Mouse (Mus musculus): ENCODE results near the gene Art3. TPM values are rescaled to one million over a fixed set of nuclear protein-coding genes. Genes with fewer than 3 reads are reported as not detected.
A peak's percentile ranks its signal among the peaks of the same experiment; 100 is the strongest.

Gene Art3
- total and polyA plus RNA-seq, 2 experiments from 2014 or later: 186 to 294 TPM

DNA sequence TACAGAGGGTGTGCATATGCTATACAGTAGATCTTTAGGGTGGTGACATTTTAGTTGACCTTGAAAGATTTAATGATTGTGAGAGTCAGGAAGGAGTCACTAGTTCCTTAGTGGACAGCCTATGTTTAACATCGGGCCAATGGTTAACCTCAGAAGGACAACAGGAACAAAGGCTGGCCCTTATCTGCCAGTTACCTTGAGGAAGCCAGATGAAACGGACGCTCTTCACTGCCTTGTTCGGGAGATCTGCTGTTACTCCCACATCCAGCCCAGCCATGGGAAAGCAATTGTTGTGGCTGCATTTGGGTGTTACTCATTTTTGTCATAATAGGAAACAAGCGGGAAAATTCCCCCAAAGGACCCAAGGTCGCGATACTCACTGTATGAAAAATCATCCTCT, 17.9 kb upstream of the Art3 start:
- TF ChIP-seq EP300 (IDR thresholded peaks at IDR 0.05; ENCODE audit: low read depth) (no peak), CTCF (IDR thresholded peaks at IDR 0.05; ENCODE audit: low read depth) (no peak)
- DNase-seq (ENCODE audit: low spot score) (no peak), ATAC-seq (ENCODE audit: insufficient read depth, low read depth) (no peak)
- WGBS: 43% methylated on average over 7 of the region's 7 CpGs
- Histone ChIP-seq H3K9ac (replicated peaks; ENCODE audit: low read depth, low read length) (no peak overlapping the region), H3K4me1 (ENCODE audit: control insufficient read depth, insufficient read depth) (peaks cover 4% of the 10 kb centered on the region; the same call in 1 of the 2 replicates), H3K27ac (ENCODE audit: low read depth) (no peak overlapping the region), H3K4me2 (ENCODE audit: low read depth, low read length) (no peak overlapping the region), H3K4me3 (ENCODE audit: low read depth, low read length) (no peak overlapping the region), H3K36me3 (replicated peaks; ENCODE audit: control insufficient read depth, insufficient read depth, low read length) (no peaks in the 10 kb centered on the region), H3K9me3 (replicated peaks; ENCODE audit: control insufficient read depth, low read length) (no peaks in the 10 kb centered on the region), H3K27me3 (ENCODE audit: control insufficient read depth, insufficient read depth, low read length) (no peaks in the 10 kb centered on the region)

DNA sequence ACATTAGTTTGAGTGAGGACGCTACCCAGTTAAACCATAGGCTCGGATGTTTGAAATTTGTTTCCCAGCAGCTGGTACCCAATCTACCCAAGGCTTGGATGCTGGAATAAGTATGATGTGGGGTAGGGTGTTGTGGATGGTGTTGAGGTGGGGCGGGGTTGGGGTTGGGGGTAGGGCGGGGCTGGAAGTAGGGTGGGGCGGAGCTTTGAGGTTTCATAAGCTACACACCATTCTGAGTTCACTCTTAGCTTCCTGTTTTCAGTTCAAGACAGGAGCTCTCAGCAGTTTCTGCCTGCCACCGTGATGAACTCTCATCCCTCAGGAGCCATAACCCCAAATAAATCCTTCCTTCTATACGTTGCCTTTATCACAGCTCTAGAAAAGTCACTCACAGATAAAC, 13.5 kb upstream of the Art3 start:
- ATAC-seq (ENCODE audit: insufficient read depth, low read depth) (no peak), DNase-seq (ENCODE audit: low spot score) (no peak)
- Histone ChIP-seq H3K4me1 (ENCODE audit: control insufficient read depth, insufficient read depth) (no peaks in the 10 kb centered on the region), H3K9ac (replicated peaks; ENCODE audit: low read depth, low read length) (no peak overlapping the region), H3K4me3 (ENCODE audit: low read depth, low read length) (no peak overlapping the region), H3K4me2 (ENCODE audit: low read depth, low read length) (no peak overlapping the region), H3K27me3 (ENCODE audit: control insufficient read depth, insufficient read depth, low read length) (no peaks in the 10 kb centered on the region), H3K27ac (ENCODE audit: low read depth) (no peak overlapping the region), H3K9me3 (replicated peaks; ENCODE audit: control insufficient read depth, low read length) (no peaks in the 10 kb centered on the region), H3K36me3 (replicated peaks; ENCODE audit: control insufficient read depth, insufficient read depth, low read length) (no peaks in the 10 kb centered on the region)
- WGBS: 81% methylated on average over 7 of the region's 7 CpGs
- TF ChIP-seq EP300 (IDR thresholded peaks at IDR 0.05; ENCODE audit: low read depth) (no peak), CTCF (IDR thresholded peaks at IDR 0.05; ENCODE audit: low read depth) (no peak)

- H3K36me3 ChIP-seq (replicated peaks; ENCODE audit: control insufficient read depth, insufficient read depth, low read length): no peaks in the 10 kb centered on the region
- H3K9me3 ChIP-seq (replicated peaks; ENCODE audit: control insufficient read depth, low read length): no peaks in the 10 kb centered on the region
- H3K4me1 ChIP-seq (ENCODE audit: control insufficient read depth, insufficient read depth): peaks cover under 1% of the 10 kb centered on the region; the same call in 1 of the 2 replicates
- no peak for ATAC-seq (ENCODE audit: insufficient read depth, low read depth)
- no peak for TF ChIP-seq CTCF (IDR thresholded peaks at IDR 0.05; ENCODE audit: low read depth)
- no peak for TF ChIP-seq EP300 (IDR thresholded peaks at IDR 0.05; ENCODE audit: low read depth)
- H3K4me2 ChIP-seq (ENCODE audit: low read depth, low read length): no peak overlapping the region
- no peak overlapping the region for H3K4me3 ChIP-seq (ENCODE audit: low read depth, low read length)
- H3K27me3 ChIP-seq (ENCODE audit: control insufficient read depth, insufficient read depth, low read length): no peaks in the 10 kb centered on the region
- H3K27ac ChIP-seq (ENCODE audit: low read depth): no peak overlapping the region
- no peak for DNase-seq (ENCODE audit: low spot score)
- no peak overlapping the region for H3K9ac ChIP-seq (replicated peaks; ENCODE audit: low read depth, low read length)
- 85% methylated on average over 14 of the region's 14 CpGs for WGBS
Observed at GRCm38 (mm10) chr5:92318596-92318995, 13.0 kb upstream of the Art3 start.

GRCm38 (mm10) chr5:92321631-92322400, 9.8 kb upstream of the Art3 start:
- H3K9ac ChIP-seq (replicated peaks; ENCODE audit: low read depth, low read length): no peak overlapping the region
- no peaks in the 10 kb centered on the region for H3K36me3 ChIP-seq (replicated peaks; ENCODE audit: control insufficient read depth, insufficient read depth, low read length)
- H3K4me2 ChIP-seq (ENCODE audit: low read depth, low read length): no peak overlapping the region
- 54% methylated on average over 8 of the region's 8 CpGs for WGBS
- H3K4me3 ChIP-seq (ENCODE audit: low read depth, low read length): no peak overlapping the region
- no peak overlapping the region for H3K27ac ChIP-seq (ENCODE audit: low read depth)
- H3K27me3 ChIP-seq (ENCODE audit: control insufficient read depth, insufficient read depth, low read length): no peaks in the 10 kb centered on the region
- ATAC-seq (ENCODE audit: insufficient read depth, low read depth) (no peak), DNase-seq (ENCODE audit: low spot score) (no peak)
- H3K4me1 ChIP-seq (ENCODE audit: control insufficient read depth, insufficient read depth): peaks cover 7% of the 10 kb centered on the region; the same call in 1 of the 2 replicates
- no peaks in the 10 kb centered on the region for H3K9me3 ChIP-seq (replicated peaks; ENCODE audit: control insufficient read depth, low read length)
- TF ChIP-seq EP300 (IDR thresholded peaks at IDR 0.05; ENCODE audit: low read depth) (no peak), CTCF (IDR thresholded peaks at IDR 0.05; ENCODE audit: low read depth) (no peak)

GRCm38 (mm10) chr5:92322612-92323011, 9.0 kb upstream of the Art3 start:
- Histone ChIP-seq H3K4me3 (ENCODE audit: low read depth, low read length) (no peak overlapping the region), H3K9ac (replicated peaks; ENCODE audit: low read depth, low read length) (no peak overlapping the region), H3K4me1 (ENCODE audit: control insufficient read depth, insufficient read depth) (peaks cover 7% of the 10 kb centered on the region; the same call in 1 of the 2 replicates), H3K4me2 (ENCODE audit: low read depth, low read length) (no peak overlapping the region), H3K9me3 (replicated peaks; ENCODE audit: control insufficient read depth, low read length) (no peaks in the 10 kb centered on the region), H3K27me3 (ENCODE audit: control insufficient read depth, insufficient read depth, low read length) (no peaks in the 10 kb centered on the region), H3K27ac (ENCODE audit: low read depth) (no peak overlapping the region), H3K36me3 (replicated peaks; ENCODE audit: control insufficient read depth, insufficient read depth, low read length) (no peaks in the 10 kb centered on the region)
- TF ChIP-seq EP300 (IDR thresholded peaks at IDR 0.05; ENCODE audit: low read depth): no peak
- TF ChIP-seq CTCF (IDR thresholded peaks at IDR 0.05; ENCODE audit: low read depth): no peak
- no peak for ATAC-seq (ENCODE audit: insufficient read depth, low read depth)
- DNase-seq (ENCODE audit: low spot score): no peak
- 89% methylated on average over 4 of the region's 4 CpGs for WGBS

DNA sequence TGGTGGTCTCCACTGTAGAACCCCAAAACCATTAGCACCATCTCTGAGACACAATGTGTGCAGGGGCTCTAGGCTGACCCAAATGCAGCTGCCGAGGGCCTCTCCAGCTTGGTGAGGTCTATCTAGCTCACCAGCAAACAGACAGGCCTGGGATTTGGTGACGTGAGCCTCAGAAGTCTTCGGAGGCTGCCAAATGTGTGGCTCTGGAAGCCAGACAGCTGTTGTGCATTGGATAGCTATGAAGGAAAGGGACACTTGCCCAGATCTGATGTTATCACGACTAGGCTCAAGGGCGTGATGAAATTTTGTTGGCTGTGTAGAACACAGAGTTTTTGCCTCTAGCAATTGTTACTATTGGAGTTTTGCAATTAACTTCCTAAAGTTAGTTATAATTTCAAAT, 8.4 kb upstream of the Art3 start:
- no peaks in the 10 kb centered on the region for H3K27me3 ChIP-seq (ENCODE audit: control insufficient read depth, insufficient read depth, low read length)
- no peak overlapping the region for H3K4me3 ChIP-seq (ENCODE audit: low read depth, low read length)
- H3K27ac ChIP-seq (ENCODE audit: low read depth): no peak overlapping the region
- H3K4me2 ChIP-seq (ENCODE audit: low read depth, low read length): no peak overlapping the region
- H3K9me3 ChIP-seq (replicated peaks; ENCODE audit: control insufficient read depth, low read length): no peaks in the 10 kb centered on the region
- no peak overlapping the region for H3K9ac ChIP-seq (replicated peaks; ENCODE audit: low read depth, low read length)
- ATAC-seq (ENCODE audit: insufficient read depth, low read depth): peak; percentile 85
- TF ChIP-seq EP300 (IDR thresholded peaks at IDR 0.05; ENCODE audit: low read depth) (no peak), CTCF (IDR thresholded peaks at IDR 0.05; ENCODE audit: low read depth) (no peak)
- peaks cover 7% of the 10 kb centered on the region; the same call in 1 of the 2 replicates for H3K4me1 ChIP-seq (ENCODE audit: control insufficient read depth, insufficient read depth)
- peak; percentile 83 for DNase-seq (ENCODE audit: low spot score)
- WGBS: 26% methylated on average over 5 of the region's 5 CpGs
- H3K36me3 ChIP-seq (replicated peaks; ENCODE audit: control insufficient read depth, insufficient read depth, low read length): no peaks in the 10 kb centered on the region

Data from heart, postnatal 0 days (tissue).